Mouse (Mus musculus): ENCODE data around the gene C8g.

DNA sequence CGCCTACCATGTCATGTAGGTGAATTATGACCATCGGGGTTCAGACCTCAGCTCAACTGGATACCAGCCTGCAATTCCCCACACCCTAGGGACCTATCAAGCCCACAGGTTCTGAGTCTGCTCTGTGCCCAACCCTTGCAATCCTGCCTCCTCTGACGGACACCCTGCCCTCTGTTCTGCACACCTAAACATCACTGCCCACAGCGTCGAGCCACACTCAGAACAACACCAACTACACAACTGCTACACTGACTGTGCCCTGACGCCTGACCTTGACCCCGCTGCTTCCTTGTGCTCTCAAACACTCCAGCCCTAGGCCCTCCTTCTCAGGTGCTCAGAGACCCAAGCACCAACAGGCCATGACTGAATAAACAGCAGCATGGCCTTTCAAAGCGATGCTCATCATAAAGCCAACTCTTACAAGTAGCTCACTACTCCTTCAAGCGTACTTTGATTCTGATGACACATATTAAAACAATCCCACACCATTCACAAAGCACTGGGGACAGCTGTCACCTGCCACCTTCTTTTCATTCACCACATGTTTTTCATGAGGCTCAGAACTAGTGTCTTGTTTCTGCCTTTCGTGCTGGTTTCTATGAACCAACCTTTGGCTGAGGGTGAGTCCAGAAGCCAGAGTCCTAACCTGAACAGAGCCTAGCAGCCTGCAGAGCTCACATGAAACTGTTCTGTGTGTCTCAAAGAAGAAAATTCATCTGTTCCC lies 40.3 kb upstream of the C8g start:
- TF ChIP-seq USF1 (IDR thresholded peaks at IDR 0.05; ENCODE audit: low read depth) (no peak), POLR2A (IDR thresholded peaks at IDR 0.05; ENCODE audit: insufficient read length, low read depth) (no peak)

Measured in myocyte (in vitro differentiated cells).